Mouse (Mus musculus): Measurements from ENCODE around the gene Hist2h2ab. TPM values are rescaled to one million over a fixed set of nuclear protein-coding genes. Genes with fewer than 3 reads are reported as not detected.
A peak's percentile ranks its signal among the peaks of the same experiment; 100 is the strongest.
"Not testable (repeated sequence)": the region's sequence is repeated elsewhere in the genome, so short reads cannot be mapped to it uniquely, and the experiment has no call there.

The Hist2h2ab gene
- polyA plus RNA-seq (2014; fragmentation: Nextera tagmentation; extraction: Ambion mirVana) = 0.71 and 0.72 TPM in 2 replicates

DNA sequence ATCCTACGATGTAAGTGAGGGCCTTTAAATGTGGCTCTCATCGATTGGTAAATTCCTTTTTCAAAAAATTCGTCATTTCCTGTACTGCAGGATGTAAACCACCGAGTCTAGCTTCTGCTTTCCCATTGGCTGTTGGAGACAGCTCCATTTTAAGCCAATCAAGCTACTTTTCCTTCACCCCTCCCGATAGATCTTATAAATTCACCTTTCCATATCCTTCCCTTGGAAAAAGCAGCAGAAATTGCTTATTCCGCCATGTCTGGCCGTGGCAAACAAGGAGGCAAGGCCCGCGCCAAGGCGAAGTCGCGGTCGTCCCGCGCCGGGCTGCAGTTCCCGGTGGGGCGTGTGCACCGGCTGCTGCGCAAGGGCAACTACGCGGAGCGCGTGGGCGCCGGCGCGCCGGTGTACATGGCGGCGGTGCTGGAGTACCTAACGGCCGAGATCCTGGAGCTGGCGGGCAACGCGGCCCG lies at the start of gene Hist2h2ab, which contains the start of gene Bola1:
Gene Hist2h2ab (plus strand): TSS at position 205 of the 470 bp plus-strand sequence.
Gene Bola1 (minus strand): TSS at position 49 of the 470 bp plus-strand sequence.
- no peaks in the 10 kb centered on the region for H3K36me3 ChIP-seq (ENCODE audit: control insufficient read depth, insufficient read depth, low read length)
- no peaks in the 10 kb centered on the region for H3K9me3 ChIP-seq (ENCODE audit: control insufficient read depth, low read length)
- WGBS = under 1% methylated on average over 37 of the region's 37 CpGs
- peak within 1 kb of the TSS; percentile 83 for H3K4me2 ChIP-seq (ENCODE audit: low read depth, low read length)
- H3K27me3 ChIP-seq (ENCODE audit: control insufficient read depth, insufficient read depth, low read length) = no peaks in the 10 kb centered on the region
- peak within 1 kb of the TSS; percentile 48 for H3K4me3 ChIP-seq (ENCODE audit: low read depth, low read length)
- H3K9ac ChIP-seq (replicated peaks; ENCODE audit: low read depth, low read length) = peak within 1 kb of the TSS; percentile 54
- peak; percentile 92 for ATAC-seq (ENCODE audit: low read depth)
- H3K4me1 ChIP-seq (ENCODE audit: control insufficient read depth, insufficient read depth, low read length) = peaks cover 13% of the 10 kb centered on the region
- H3K27ac ChIP-seq (ENCODE audit: low read depth, low read length) = peak within 1 kb of the TSS; percentile 95

DNA sequence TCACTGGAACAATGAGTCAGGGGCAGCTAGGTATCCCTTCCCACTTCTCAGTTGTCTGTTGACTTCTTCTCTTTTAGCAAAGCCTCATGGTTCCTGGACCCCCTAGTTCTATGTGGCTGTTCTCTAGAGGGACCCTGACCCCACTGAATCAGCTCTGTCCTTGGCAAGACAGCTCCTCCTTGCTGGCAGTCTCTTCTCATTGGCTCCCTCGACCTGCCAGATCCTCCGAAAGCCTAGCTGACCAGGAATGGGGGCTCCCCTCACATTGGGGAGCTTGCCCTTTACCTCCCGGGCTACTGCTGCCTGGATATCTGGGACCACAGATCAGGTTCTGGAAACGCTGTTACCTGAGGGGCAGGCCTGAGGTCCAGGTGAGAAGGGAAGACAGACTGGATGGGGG lies 49.4 kb upstream of the Hist2h2ab start:
- no peak overlapping the region for H3K9ac ChIP-seq (replicated peaks; ENCODE audit: low read depth, low read length)
- H3K4me3 ChIP-seq (ENCODE audit: low read depth, low read length) = no peak overlapping the region
- H3K4me2 ChIP-seq (ENCODE audit: low read depth, low read length) = no peak overlapping the region; the same call in 1 of the 2 replicates
- no peak for ATAC-seq (ENCODE audit: low read depth)
- H3K27ac ChIP-seq (ENCODE audit: low read depth, low read length) = no peak overlapping the region
- 95% methylated on average over 4 of the region's 4 CpGs for WGBS
- no peaks in the 10 kb centered on the region for H3K27me3 ChIP-seq (ENCODE audit: control insufficient read depth, insufficient read depth, low read length)
- H3K9me3 ChIP-seq (ENCODE audit: control insufficient read depth, low read length) = no peaks in the 10 kb centered on the region
- peaks cover 21% of the 10 kb centered on the region for H3K4me1 ChIP-seq (ENCODE audit: control insufficient read depth, insufficient read depth, low read length)
- H3K36me3 ChIP-seq (ENCODE audit: control insufficient read depth, insufficient read depth, low read length) = no peaks in the 10 kb centered on the region; the same call in 1 of the 2 replicates

DNA sequence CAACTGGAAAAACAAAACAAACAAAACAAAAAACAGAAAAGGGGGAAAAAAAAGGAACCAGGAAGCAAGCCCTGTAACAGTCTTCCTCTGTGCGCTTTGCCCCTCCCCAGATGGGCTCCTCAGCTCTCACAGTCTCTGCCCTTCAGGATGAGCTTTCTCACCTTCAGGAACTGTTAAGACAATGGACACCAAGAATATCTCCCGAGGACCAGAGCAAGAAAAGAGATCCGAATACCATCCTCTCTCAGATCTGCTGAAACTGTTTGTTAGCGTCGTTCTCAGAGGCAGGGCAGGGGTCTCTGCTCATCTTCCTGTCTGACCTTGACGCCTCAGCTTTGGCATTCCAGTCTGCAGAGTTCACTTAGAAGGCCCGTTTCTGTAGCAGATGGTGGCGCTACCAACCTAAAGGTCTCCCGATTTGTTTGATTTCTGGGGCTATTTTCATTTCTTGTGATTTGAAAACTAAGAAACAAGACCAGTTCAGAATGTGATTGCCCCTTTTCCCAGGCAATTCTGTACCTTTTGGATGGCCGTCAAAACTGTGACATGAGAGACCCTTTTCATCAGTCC lies 48.6 kb upstream of the Hist2h2ab start:
- Histone ChIP-seq H3K4me1 (ENCODE audit: control insufficient read depth, insufficient read depth, low read length) (peaks cover 21% of the 10 kb centered on the region), H3K27me3 (ENCODE audit: control insufficient read depth, insufficient read depth, low read length) (no peaks in the 10 kb centered on the region), H3K27ac (ENCODE audit: low read depth, low read length) (peak overlapping the region; percentile 99; the same call in 1 of the 2 replicates), H3K9ac (replicated peaks; ENCODE audit: low read depth, low read length) (peak overlapping the region; percentile 86), H3K9me3 (ENCODE audit: control insufficient read depth, low read length) (no peaks in the 10 kb centered on the region), H3K36me3 (ENCODE audit: control insufficient read depth, insufficient read depth, low read length) (peaks cover 5% of the 10 kb centered on the region), H3K4me2 (ENCODE audit: low read depth, low read length) (peak overlapping the region; percentile 97), H3K4me3 (ENCODE audit: low read depth, low read length) (peak overlapping the region; percentile 89; the same call in 1 of the 2 replicates)
- no peak for ATAC-seq (ENCODE audit: low read depth)
- WGBS = 69% methylated on average over 10 of the region's 10 CpGs

DNA sequence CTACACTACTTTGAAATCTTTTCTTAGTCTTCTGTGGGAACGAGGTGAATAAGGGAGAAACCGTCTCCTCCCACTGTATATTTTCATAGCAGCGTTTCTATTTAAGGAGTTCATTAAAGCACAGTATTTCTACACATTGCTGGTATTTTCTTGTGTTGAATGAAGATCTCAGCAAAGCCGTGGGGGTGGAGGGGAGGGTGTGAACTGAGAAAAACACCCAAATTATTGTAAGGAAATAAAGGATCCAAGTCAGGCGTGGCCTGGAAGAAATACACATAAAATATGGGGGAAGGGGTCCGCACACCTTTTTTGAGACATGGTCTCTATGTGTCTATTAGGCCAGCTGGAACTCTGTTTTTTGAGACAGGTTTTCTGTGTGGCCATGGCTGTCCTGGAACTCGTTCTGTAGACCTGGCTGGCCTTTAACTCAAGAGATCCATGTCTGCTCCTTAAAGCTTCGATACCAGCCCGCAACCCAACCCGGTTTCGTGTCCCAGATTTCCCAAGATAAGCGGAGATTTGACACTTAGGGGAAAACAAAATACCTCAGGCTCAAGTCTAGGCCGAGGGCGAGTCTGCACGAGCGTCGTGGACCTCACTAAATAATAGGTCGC lies 48.0 kb upstream of the Hist2h2ab start:
- Histone ChIP-seq H3K36me3 (ENCODE audit: control insufficient read depth, insufficient read depth, low read length) (peaks cover 8% of the 10 kb centered on the region), H3K4me2 (ENCODE audit: low read depth, low read length) (peak overlapping the region; percentile 97), H3K4me1 (ENCODE audit: control insufficient read depth, insufficient read depth, low read length) (peaks cover 21% of the 10 kb centered on the region), H3K27ac (ENCODE audit: low read depth, low read length) (peak overlapping the region; percentile 99), H3K27me3 (ENCODE audit: control insufficient read depth, insufficient read depth, low read length) (no peaks in the 10 kb centered on the region), H3K9me3 (ENCODE audit: control insufficient read depth, low read length) (no peaks in the 10 kb centered on the region), H3K9ac (replicated peaks; ENCODE audit: low read depth, low read length) (peak overlapping the region; percentile 86), H3K4me3 (ENCODE audit: low read depth, low read length) (peak overlapping the region; percentile 89)
- 22% methylated on average over 18 of the region's 18 CpGs for WGBS
- ATAC-seq (ENCODE audit: low read depth) = no peak

DNA sequence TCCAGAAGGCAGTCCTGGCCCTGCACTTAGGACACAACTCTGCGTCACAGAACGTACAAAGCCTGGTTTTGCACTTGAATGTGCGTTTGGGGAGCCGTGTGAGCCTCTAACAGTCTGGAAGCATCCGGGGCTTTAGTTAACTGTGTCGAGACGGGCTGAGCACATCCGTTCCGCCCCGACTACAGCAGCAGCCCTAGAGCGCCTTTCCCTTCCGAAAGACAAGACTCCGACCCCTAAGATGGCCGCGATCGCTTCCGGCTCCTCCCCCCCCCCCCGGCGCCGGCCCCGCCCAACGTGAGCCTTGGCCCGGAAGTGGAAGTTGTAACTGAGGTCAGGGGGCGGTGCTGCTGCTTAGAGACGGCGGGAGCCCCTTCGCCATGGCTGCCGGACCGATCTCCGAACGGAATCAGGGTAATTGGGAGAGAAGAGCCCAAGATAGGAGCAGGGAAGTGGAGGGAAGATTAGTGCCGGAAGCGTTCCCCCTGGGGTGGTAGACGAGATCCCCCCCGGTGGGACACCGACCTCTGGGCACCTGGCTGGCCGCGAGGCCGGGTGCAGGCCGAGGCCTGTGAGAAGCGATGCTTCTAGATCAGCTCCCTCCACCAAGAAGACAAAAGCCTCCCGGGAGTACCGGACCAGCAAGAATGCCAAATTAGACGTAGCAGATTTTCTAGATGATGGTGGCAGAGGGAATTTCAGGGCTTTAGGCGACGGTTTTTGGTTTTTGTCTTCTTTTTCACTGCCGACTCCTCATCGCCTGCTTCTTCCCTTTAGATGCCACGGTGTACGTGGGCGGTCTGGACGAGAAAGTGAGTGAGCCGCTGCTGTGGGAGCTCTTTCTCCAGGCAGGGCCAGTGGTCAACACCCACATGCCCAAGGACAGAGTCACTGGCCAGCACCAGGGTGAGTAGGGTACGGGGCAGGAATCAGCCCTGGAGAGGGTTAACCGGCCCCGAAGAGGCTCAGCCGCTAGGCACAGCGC lies 47.2 kb upstream of the Hist2h2ab start, which contains the start of gene Sf3b4:
Gene Sf3b4 (plus strand): TSS at position 136 of the 982 bp plus-strand sequence.
- peak within 1 kb of the TSS; percentile 99 for H3K27ac ChIP-seq (ENCODE audit: low read depth, low read length)
- WGBS = under 1% methylated on average over 58 of the region's 58 CpGs

DNA sequence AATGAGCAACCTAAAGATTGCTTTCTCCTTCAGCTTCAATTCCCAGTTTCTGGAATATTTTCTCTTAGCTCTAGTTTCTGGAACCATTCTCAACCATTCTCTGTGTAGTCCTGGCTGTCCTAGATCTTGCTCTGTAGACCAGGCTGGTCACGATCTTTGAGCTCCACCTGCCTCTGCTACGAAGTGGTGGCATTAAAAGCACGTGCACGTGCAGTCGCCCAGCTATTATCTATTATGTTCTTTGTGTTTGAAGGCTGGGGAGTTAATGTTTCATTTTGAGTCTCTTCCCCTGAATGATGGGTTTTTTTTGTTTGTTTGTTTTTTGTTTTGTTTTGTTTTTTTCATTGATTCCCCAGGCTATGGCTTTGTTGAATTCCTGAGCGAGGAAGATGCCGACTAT lies 46.5 kb upstream of the Hist2h2ab start:
- Histone ChIP-seq H3K4me3 (ENCODE audit: low read depth, low read length) (peak overlapping the region; percentile 89), H3K9me3 (ENCODE audit: control insufficient read depth, low read length) (no peaks in the 10 kb centered on the region), H3K27ac (ENCODE audit: low read depth, low read length) (no peak overlapping the region), H3K36me3 (ENCODE audit: control insufficient read depth, insufficient read depth, low read length) (peaks cover 17% of the 10 kb centered on the region), H3K4me2 (ENCODE audit: low read depth, low read length) (peak overlapping the region; percentile 97), H3K27me3 (ENCODE audit: control insufficient read depth, insufficient read depth, low read length) (no peaks in the 10 kb centered on the region), H3K9ac (replicated peaks; ENCODE audit: low read depth, low read length) (peak overlapping the region; percentile 86), H3K4me1 (ENCODE audit: control insufficient read depth, insufficient read depth, low read length) (peaks cover 21% of the 10 kb centered on the region)
- WGBS = 39% methylated on average over 7 of the region's 7 CpGs
- no peak for ATAC-seq (ENCODE audit: low read depth)

More for the DNA sequence above, 47.2 kb upstream of the Hist2h2ab start, which contains the start of gene Sf3b4:
- H3K4me3 ChIP-seq (ENCODE audit: low read depth, low read length) = peak within 1 kb of the TSS; percentile 89
- ATAC-seq (ENCODE audit: low read depth) = peak; percentile 95
- H3K9me3 ChIP-seq (ENCODE audit: control insufficient read depth, low read length) = no peaks in the 10 kb centered on the region
- H3K27me3 ChIP-seq (ENCODE audit: control insufficient read depth, insufficient read depth, low read length) = no peaks in the 10 kb centered on the region
- H3K4me2 ChIP-seq (ENCODE audit: low read depth, low read length) = peak within 1 kb of the TSS; percentile 97
- peaks cover 21% of the 10 kb centered on the region for H3K4me1 ChIP-seq (ENCODE audit: control insufficient read depth, insufficient read depth, low read length)
- peak within 1 kb of the TSS; percentile 86 for H3K9ac ChIP-seq (replicated peaks; ENCODE audit: low read depth, low read length)
- peaks cover 10% of the 10 kb centered on the region for H3K36me3 ChIP-seq (ENCODE audit: control insufficient read depth, insufficient read depth, low read length)

DNA sequence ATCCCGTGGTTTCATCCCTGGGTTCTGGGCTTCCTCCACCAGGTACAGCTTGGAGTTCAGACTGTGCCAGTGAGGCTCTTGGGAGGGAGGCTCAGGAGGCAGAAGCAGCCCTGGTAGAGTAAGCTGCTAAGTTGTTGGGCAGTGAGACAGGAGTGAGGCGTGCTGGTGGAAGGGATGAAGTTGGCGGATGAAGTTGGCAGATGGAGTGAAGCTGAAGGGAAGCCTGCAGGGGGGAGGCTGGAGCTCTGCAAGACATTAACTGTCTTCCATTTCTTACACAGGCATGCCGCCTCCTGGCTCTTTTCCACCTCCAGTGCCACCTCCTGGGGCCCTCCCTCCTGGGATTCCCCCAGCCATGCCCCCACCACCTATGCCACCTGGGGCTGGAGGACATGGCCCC lies 45.6 kb upstream of the Hist2h2ab start:
- H3K9ac ChIP-seq (replicated peaks; ENCODE audit: low read depth, low read length); H3K27me3 ChIP-seq (ENCODE audit: control insufficient read depth, insufficient read depth, low read length); H3K4me2 ChIP-seq (ENCODE audit: low read depth, low read length); H3K9me3 ChIP-seq (ENCODE audit: control insufficient read depth, low read length); ATAC-seq (ENCODE audit: low read depth); H3K4me3 ChIP-seq (ENCODE audit: low read depth, low read length); H3K27ac ChIP-seq (ENCODE audit: low read depth, low read length): not testable (repeated sequence)
- peaks cover 20% of the 10 kb centered on the region for H3K36me3 ChIP-seq (ENCODE audit: control insufficient read depth, insufficient read depth, low read length)
- 94% methylated on average over 4 of the region's 4 CpGs for WGBS
- H3K4me1 ChIP-seq (ENCODE audit: control insufficient read depth, insufficient read depth, low read length) = peaks cover 21% of the 10 kb centered on the region

DNA sequence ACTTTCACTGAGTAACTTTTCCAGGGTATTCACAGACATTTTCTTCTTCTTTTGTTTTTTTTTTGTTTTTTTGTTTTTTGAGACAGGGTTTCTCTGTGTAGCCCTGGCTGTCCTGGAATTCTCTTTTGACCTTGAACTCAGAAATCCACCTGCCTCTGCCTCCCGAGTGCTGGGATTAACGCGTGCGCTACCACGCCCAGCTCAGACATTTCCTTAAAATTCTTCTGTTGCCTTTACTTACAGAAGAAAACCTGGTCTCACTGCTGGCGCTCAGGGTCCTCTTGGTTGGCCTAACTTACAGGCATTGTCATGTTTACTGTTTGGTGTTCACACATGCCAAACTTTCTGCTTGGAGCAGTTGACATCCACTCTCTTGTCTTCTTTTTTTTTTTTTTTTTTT lies 44.4 kb upstream of the Hist2h2ab start:
- Histone ChIP-seq H3K9ac (replicated peaks; ENCODE audit: low read depth, low read length) (no peak overlapping the region), H3K4me2 (ENCODE audit: low read depth, low read length) (no peak overlapping the region), H3K4me3 (ENCODE audit: low read depth, low read length) (no peak overlapping the region), H3K9me3 (ENCODE audit: control insufficient read depth, low read length) (no peaks in the 10 kb centered on the region), H3K27me3 (ENCODE audit: control insufficient read depth, insufficient read depth, low read length) (no peaks in the 10 kb centered on the region), H3K4me1 (ENCODE audit: control insufficient read depth, insufficient read depth, low read length) (peaks cover 19% of the 10 kb centered on the region), H3K36me3 (ENCODE audit: control insufficient read depth, insufficient read depth, low read length) (peaks cover 20% of the 10 kb centered on the region), H3K27ac (ENCODE audit: low read depth, low read length) (no peak overlapping the region)
- ATAC-seq (ENCODE audit: low read depth) = no peak
- WGBS = 97% methylated on average over 6 of the region's 6 CpGs
